Mouse (Mus musculus) G1E (cell line): ENCODE measurements around the gene Lrpap1.

Experiments used
- CTCF ChIP-seq: IDR thresholded peaks from 2 replicates; pipeline ENCODE4 v1.5.1; 2012; ENCODE audit warnings: low read depth, low read length, inconsistent platforms, mixed read lengths
- TAL1 ChIP-seq: conservative IDR thresholded peaks from 2 replicates; pipeline ENCODE4 v1.6.1; 2012; ENCODE audit warnings: low read depth, low read length, inconsistent platforms, mixed read lengths

DNA sequence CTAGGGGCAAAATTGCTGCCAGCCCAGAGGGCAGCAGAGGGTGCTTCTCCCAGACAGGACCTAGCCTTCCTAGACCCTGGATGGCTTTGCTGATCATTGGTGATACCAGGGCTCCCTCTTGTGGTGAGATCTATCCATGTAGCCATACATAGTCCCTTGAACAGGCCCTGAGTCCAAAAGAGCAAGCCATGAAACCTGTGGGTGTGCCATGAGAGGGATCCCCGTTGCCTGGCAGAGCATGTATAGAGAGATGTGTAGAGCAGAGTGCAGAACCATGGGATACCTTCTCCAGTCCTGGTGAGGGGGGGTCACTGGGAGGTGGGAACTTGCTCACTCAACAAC is 62.5 kb downstream of the Lrpap1 start:
- TF ChIP-seq CTCF (peak; percentile 51), TAL1 (no peak)
